In genomic region chr11:75732434-75733226, GRCm38 (mm10) we compare ENCODE assay signal across 7 mouse cellular contexts. TPM values are rescaled to one million over a fixed set of nuclear protein-coding genes. Genes with fewer than 3 reads are reported as not detected.
DNase-seq lines count a peak whose midpoint lies in the region; ATAC-seq lines count a peak whose summit lies in the region.

Gene Ywhae, plus strand, starts transcription at chr11:75732869.

- intact Hi-C loops in gastrocnemius, postnatal 36 days (cut with DNase I) = no loop called here
- intact Hi-C loops in left cerebral cortex, postnatal 25 days (cut with DNase I) = loop anchor here (2.0 kb wide), 1 partner anchor 54 kb away; the partner anchor contains the start of gene Crk

- peak within 1 kb of the TSS; percentile 98 for H3K27ac ChIP-seq in intestine, embryonic 15.5 days
- peak within 1 kb of the TSS; percentile 100 for H3K27ac ChIP-seq in midbrain, embryonic 10.5 days (replicated peaks)

- WGBS in intestine, embryonic 15.5 days = under 1% methylated on average over 73 of the region's 76 CpGs
- under 1% methylated on average over 73 of the region's 76 CpGs for WGBS in midbrain, embryonic 10.5 days

- H3K4me3 ChIP-seq in intestine, embryonic 15.5 days (replicated peaks) = peak within 1 kb of the TSS; percentile 84
- peak within 1 kb of the TSS; percentile 98 for H3K4me3 ChIP-seq in midbrain, embryonic 10.5 days

- H3K4me1 ChIP-seq in intestine, embryonic 15.5 days (replicated peaks) = peaks cover 21% of the 10 kb centered on the region
- H3K4me1 ChIP-seq in midbrain, embryonic 10.5 days = peaks cover 44% of the 10 kb centered on the region

- no peaks in the 10 kb centered on the region for H3K9me3 ChIP-seq in intestine, embryonic 15.5 days
- H3K9me3 ChIP-seq in midbrain, embryonic 10.5 days (replicated peaks) = no peaks in the 10 kb centered on the region

- DNase-seq in adrenal gland, adult 18-20 months (ENCODE audit: low spot score in 2 of 2) = peak; percentile 89 to 92
- DNase-seq in embryo, embryonic 11 days = peak; percentile 95
- DNase-seq in gastrocnemius, postnatal 36 days = peak; percentile 87 to 89
- DNase-seq in left cerebral cortex, postnatal 25 days (ENCODE audit: low spot score in 2 of 2) = peak; percentile 91 to 95
- peak; percentile 99 for DNase-seq in midbrain, embryonic 10.5 days (ENCODE audit: low spot score)
- DNase-seq in right cerebral cortex, postnatal 4 days = peak; percentile 88

- H3K27me3 ChIP-seq in intestine, embryonic 15.5 days (replicated peaks) = no peaks in the 10 kb centered on the region
- H3K27me3 ChIP-seq in midbrain, embryonic 10.5 days (ENCODE audit: low read depth, poor library complexity, severe bottlenecking) = no peaks in the 10 kb centered on the region; the same call in 1 of the 2 replicates

- H3K4me2 ChIP-seq in intestine, embryonic 15.5 days (replicated peaks) = peak within 1 kb of the TSS; percentile 87

- H3K9ac ChIP-seq in intestine, embryonic 15.5 days = peak within 1 kb of the TSS; percentile 100

- H3K36me3 ChIP-seq in intestine, embryonic 15.5 days = no peaks in the 10 kb centered on the region
- peaks cover 18% of the 10 kb centered on the region for H3K36me3 ChIP-seq in midbrain, embryonic 10.5 days

- peak; percentile 96 for ATAC-seq in intestine, embryonic 15.5 days

RNA-seq across cellular contexts. Expression of gene Ywhae, which starts in this region (rescaled TPM):
- 100 to 1,000 TPM; 639 to 647 TPM for total RNA-seq in adrenal gland, adult 18-20 months (2021)
- 100 to 1,000 TPM; 524 to 527 TPM for total RNA-seq in gastrocnemius, postnatal 36 days (2021)
- 735 and 846 TPM in 2 replicates for polyA plus RNA-seq in intestine, embryonic 15.5 days (2015; fragmentation: Nextera tagmentation; extraction: Ambion mirVana)
- total RNA-seq in left cerebral cortex, postnatal 25 days (2021) = 1,000 to 10,000 TPM in 1 of 2 experiments, 100 to 1,000 TPM in 1; 981 to 1,083 TPM
- polyA plus RNA-seq in midbrain, embryonic 10.5 days (2016; fragmentation: Nextera tagmentation; extraction: Ambion mirVana) = 1,400 and 1,401 TPM in 2 replicates

Comparison
In these comparisons a context has a peak if more than half of its experiments do, and no peak if none do; other contexts are left out.
1. Peak in every context shown above with its lines: DNase-seq, ATAC-seq, H3K4me3 ChIP-seq and H3K27ac ChIP-seq.